Mouse (Mus musculus): ENCODE measurements around the gene Adgrg3.

DNA sequence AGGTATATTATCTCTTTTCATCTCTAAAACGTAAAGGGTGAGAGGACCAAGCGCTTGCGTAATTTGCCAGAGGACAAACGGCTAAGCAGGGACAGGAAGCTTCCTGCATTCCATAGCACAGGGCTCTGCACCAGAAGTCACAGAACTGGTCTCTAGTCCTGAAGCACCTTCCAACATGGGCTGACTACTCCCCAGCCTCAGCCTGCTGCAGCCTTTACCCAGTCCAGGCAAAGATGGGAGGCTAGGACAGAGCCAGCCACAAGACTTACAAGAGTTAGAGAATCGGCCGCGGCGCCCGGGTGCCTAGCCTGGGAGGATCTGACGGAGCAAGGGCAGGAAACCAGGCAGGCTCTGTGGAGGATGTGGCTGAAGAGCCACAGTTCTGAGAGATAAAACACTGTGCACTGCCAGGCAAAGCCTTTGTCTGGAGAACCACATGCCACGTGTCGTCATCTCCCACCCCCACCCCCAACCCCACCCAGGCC lies 2.8 kb downstream of the Adgrg3 start:
- TF ChIP-seq EP300 (IDR thresholded peaks at IDR 0.05; ENCODE audit: insufficient read depth, low read depth, low read length) (no peak), POLR2A (IDR thresholded peaks at IDR 0.05; ENCODE audit: insufficient read depth, low read length) (no peak)
